Mouse (Mus musculus) bone marrow, adult 2 months (tissue): ENCODE measurements around the gene Tex45. TPM values are rescaled to one million over a fixed set of nuclear protein-coding genes. Genes with fewer than 3 reads are reported as not detected.

Source experiments
- H3K27ac ChIP-seq: fragments of 200-500 bp; 2 replicates; pipeline ENCODE4 v1.5.1; 2012; ENCODE audit warnings: low read depth, mild to moderate bottlenecking, control low read depth, inconsistent platforms, low read length; ENCODE audit not compliant: control insufficient read depth, poor library complexity, insufficient read depth
- H3K4me1 ChIP-seq: fragments of 200-500 bp; 2 replicates; pipeline ENCODE4 v1.6.1; 2011; ENCODE audit warnings: low read length; ENCODE audit not compliant: control insufficient read depth, insufficient read depth
- H3K4me3 ChIP-seq: fragments of 200-500 bp; replicated peaks from 2 replicates; pipeline ENCODE3; 2011; ENCODE audit warnings: mild to moderate bottlenecking, low read depth, low read length, control low read depth; ENCODE audit not compliant: control insufficient read depth
- CTCF ChIP-seq: fragments of 200-500 bp; IDR thresholded peaks from 2 replicates; pipeline ENCODE4 v1.5.1; 2011; ENCODE audit warnings: low read length, control low read depth; ENCODE audit not compliant: control insufficient read depth, insufficient read depth
- POLR2A ChIP-seq: fragments of 200-500 bp; IDR thresholded peaks from 2 replicates; pipeline ENCODE4 v1.6.1; 2011; ENCODE audit warnings: low read depth, mild to moderate bottlenecking, control low read depth, low read length, borderline replicate concordance; ENCODE audit not compliant: control insufficient read depth
- WGBS: fragments of 180-500 bp; shearing (Covaris S2); methylation state at CpG from one replicate; pipeline ENCODE4 v1.1.7; 2018; 5-methylcytosine and 5-hydroxymethylcytosine counted together
- polyA plus RNA-seq: library from polyadenylated mRNA; stranded (reverse); fragments of >200 nt; gene quantifications from 2 replicates; pipeline ENCODE4 v1.2.4, GENCODE M21; 2011; ENCODE audit warnings: low replicate concordance; ENCODE audit not compliant: missing spikeins, insufficient read depth, insufficient read length

The Tex45 gene
- polyA plus RNA-seq, 1 experiment: 1.00 TPM

DNA sequence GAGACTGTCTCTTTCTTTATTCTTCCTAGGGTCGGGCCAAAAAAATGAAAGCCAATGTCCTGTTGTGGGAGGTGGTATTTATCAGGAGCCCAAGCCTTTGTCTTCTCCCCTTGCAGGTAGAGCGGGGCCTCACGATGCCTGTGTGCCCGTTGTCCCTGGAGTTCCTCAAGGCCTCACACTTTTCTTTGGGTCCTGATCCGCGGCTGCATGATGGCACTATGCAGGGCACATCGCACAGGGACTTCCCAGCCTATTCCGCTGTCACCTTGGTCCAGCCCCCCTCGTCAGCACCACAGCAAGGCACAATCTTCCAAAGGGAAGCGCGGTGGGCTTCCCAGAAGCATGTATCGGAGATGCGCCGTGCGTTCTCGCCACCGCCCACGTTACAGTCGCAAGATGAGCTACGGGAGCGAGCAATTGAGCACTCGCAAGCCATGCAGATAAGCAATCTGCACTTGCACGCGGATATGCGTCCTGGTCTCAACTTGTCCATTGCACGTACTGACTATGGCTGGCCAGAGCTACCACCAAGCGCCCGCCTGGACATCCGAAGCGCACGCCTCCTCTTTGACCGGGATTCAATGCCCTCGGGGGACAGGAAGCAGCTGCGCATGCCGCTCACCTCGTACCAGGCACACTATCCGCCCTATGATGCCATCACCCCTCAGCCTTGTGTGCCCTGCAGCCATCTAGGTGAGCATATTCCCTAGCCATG, 5.2 kb downstream of the Tex45 start:
- Histone ChIP-seq H3K4me1 (no peaks in the 10 kb centered on the region; the same call in 1 of the 2 replicates), H3K27ac (no peak overlapping the region), H3K4me3 (no peak overlapping the region)
- TF ChIP-seq POLR2A: peak; percentile 21; the same call in 1 of the 2 replicates
- TF ChIP-seq CTCF: no peak
- WGBS: 34% methylated on average over 37 of the region's 37 CpGs

DNA sequence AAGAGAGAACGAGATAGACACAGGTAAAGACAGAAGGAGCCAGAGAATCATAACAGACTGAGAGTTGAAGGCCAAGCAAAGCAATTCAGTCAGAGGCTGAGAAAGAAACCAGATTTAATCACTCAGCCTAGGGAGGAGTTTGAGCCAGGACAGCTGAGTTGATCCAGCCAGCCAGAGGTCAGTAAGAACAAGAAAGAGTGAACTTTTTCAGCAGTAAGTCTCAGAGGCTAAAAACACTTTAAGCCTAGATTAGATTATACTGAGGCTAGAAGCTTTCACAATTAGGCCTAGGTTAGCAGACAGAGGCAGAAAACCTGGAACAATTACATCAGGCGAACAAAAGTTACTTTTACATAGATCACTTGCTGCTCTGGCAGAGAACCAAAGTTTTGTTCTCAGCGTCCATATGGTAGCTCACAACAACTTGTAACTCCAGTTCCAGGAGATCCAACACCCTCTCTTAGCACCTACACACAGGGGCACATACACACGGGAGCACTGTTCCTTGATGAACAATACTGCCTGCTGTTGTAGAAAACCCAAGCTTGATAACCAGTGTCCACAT, 9.6 kb downstream of the Tex45 start:
- H3K27ac ChIP-seq: no peak overlapping the region
- 74% methylated on average over 4 of the region's 4 CpGs for WGBS
- TF ChIP-seq CTCF: no peak
- TF ChIP-seq POLR2A: no peak
- no peak overlapping the region for H3K4me3 ChIP-seq
- H3K4me1 ChIP-seq: peaks cover 2% of the 10 kb centered on the region; the same call in 1 of the 2 replicates

DNA sequence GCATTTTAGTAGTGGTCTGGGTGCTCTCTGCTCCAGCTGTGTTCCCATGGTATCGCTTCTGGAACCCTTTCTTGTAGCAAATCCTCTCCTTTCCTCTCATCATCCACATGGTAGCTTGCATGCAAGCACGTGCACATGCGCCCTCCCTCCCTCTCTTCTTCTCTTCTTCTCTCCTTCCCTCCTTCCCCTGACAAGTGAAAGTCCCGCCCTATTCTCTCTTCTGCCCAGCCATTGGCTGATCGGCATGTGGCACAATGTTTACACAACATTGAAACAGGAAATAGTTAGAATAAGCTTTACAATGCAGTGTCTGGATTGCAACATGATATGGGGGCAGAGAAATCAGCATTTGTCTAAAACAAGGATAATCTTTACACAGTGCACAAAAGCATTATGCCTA, 10.9 kb downstream of the Tex45 start:
- peak overlapping the region; percentile 50 for H3K4me3 ChIP-seq
- 40% methylated on average over 5 of the region's 5 CpGs for WGBS
- H3K4me1 ChIP-seq: peaks cover 2% of the 10 kb centered on the region
- H3K27ac ChIP-seq: no peak overlapping the region
- TF ChIP-seq CTCF: no peak
- TF ChIP-seq POLR2A: no peak

GRCm38 (mm10) chr8:3482240-3482740, 11.6 kb downstream of the Tex45 start:
- Histone ChIP-seq H3K4me3 (no peak overlapping the region), H3K27ac (no peak overlapping the region), H3K4me1 (peaks cover 2% of the 10 kb centered on the region)
- TF ChIP-seq POLR2A (no peak), CTCF (no peak)
- 85% methylated on average over 22 of the region's 22 CpGs for WGBS

GRCm38 (mm10) chr8:3483546-3483945, 12.9 kb downstream of the Tex45 start:
- no peak for TF ChIP-seq POLR2A
- no peak for TF ChIP-seq CTCF
- H3K4me1 ChIP-seq: peaks cover 2% of the 10 kb centered on the region
- WGBS: 15% methylated on average over 7 of the region's 7 CpGs
- H3K27ac ChIP-seq: no peak overlapping the region
- H3K4me3 ChIP-seq: no peak overlapping the region

DNA sequence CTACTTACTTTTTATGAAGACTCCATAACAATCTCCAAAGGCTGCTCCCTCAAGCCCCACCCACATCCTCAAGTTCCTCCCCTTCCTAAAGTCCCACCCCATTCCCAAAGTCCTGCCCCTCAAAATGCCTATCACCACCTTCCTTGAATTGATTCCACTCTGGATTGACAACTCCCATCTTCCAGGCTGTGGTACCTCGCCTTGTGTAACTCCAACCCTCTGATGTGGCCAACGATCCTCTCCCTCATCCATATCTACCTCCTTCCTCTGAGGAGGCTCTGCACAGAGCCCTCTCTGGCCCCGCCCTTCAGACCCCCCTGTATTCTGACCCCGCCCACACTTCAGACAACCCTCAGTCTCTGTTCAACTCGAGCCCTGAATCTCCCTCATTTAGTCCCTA, 14.5 kb downstream of the Tex45 start:
- 39% methylated on average over 5 of the region's 5 CpGs for WGBS
- Histone ChIP-seq H3K4me3 (no peak overlapping the region), H3K27ac (no peak overlapping the region), H3K4me1 (peaks cover 2% of the 10 kb centered on the region)
- TF ChIP-seq CTCF (no peak), POLR2A (no peak)

DNA sequence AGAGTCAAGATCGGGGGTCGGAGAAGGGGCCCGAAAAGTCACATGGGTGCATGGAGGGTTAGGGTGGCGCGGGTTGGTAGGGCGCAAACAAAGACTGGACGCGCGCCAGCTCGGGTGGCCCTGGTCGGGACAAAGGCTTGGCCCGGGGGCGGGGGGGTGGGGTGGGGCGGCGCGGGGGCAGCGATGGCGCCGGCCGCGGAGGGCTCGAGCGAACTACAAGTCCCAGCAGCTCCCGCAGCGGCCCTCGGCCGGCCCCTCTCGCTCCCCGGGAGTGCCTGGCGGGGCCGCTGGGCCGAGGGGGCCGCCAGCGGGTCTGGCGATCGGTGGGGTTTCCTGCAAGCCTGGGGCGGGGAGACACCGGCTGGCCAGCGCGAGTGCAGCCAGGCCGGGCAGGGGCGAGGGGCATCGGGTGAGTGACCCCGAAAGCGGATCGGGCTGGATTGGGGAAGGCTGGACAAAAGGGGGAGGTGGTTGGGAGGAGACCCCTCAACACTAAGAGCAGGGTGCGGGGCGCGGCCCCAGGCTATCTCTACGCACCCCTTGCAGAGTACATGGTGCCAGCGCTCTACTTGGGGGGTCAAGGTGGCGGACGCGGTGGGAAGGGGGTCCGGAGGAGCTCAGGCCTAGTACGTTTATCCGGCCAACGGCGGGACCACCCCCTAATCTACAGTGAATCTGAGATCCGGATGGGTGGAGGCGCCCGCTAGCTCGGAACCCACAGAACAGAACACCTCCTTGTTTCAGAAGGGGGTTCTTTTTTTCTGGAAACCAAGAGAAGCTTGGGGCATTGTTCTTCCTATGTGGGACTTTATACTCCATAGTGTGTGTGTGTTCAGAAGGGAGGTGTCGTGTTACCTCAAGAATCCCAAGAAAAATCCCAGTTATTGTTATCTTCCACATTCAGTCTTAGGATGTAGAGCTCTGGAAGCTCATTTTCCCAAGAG, 22.5 kb downstream of the Tex45 start, which contains the start of gene Zfp358:
TSS of gene Zfp358 (plus strand) at position 238 of the 944 bp plus-strand sequence.
- 1% methylated on average over 64 of the region's 64 CpGs for WGBS
- Histone ChIP-seq H3K27ac (no peak within 1 kb of the TSS; the same call in 1 of the 2 replicates), H3K4me3 (peak within 1 kb of the TSS; percentile 91), H3K4me1 (no peaks in the 10 kb centered on the region; the same call in 1 of the 2 replicates)
- TF ChIP-seq POLR2A: peak; percentile 20; the same call in 1 of the 2 replicates
- TF ChIP-seq CTCF: no peak
